Mouse (Mus musculus) cerebellum, adult 2 months (tissue): ENCODE results near the gene Mllt11.

ENCODE experiments used
- CTCF ChIP-seq: fragments of 200-500 bp; IDR thresholded peaks from 2 replicates; pipeline ENCODE4 v1.5.1; 2011; ENCODE audit warnings: low read depth, mild to moderate bottlenecking, control low read depth, low read length, moderate library complexity, borderline replicate concordance; ENCODE audit not compliant: insufficient read depth
- POLR2A ChIP-seq: fragments of 200-500 bp; IDR thresholded peaks from 2 replicates; pipeline ENCODE4 v1.6.1; 2011; ENCODE audit warnings: low read length, control low read depth, borderline replicate concordance; ENCODE audit not compliant: insufficient read depth

GRCm38 (mm10) chr3:95181841-95182240 lies 50.1 kb downstream of the Mllt11 start:
- no peak for TF ChIP-seq CTCF
- TF ChIP-seq POLR2A: no peak
